Mouse (Mus musculus) limb, embryonic 14.5 days (tissue): ENCODE results near the gene Spock1. TPM values are rescaled to one million over a fixed set of nuclear protein-coding genes. Genes with fewer than 3 reads are reported as not detected.

Experiments used
- ATAC-seq: fragments of 200-750 bp; cut with Nextera tagmentation; 2 replicates; pipeline ENCODE4 v1.8.0; 2017; ENCODE audit warnings: low read depth, moderate number of reproducible peaks, moderate TSS enrichment; ENCODE audit not compliant: low FRiP score
- DNase-seq: peaks from one replicate; pipeline ENCODE4 v3.0.0-alpha.2; 2015; ENCODE audit warnings: low spot score
- H3K27ac ChIP-seq: fragments of 300-500 bp; sonication (generic); replicated peaks from 2 replicates; pipeline ENCODE4 v1.5.1; 2014; ENCODE audit warnings: low read depth, mild to moderate bottlenecking, low read length, moderate library complexity, mixed read lengths
- H3K27me3 ChIP-seq: fragments of 300-500 bp; sonication (generic); 2 replicates; pipeline ENCODE4 v1.6.1; 2014; ENCODE audit warnings: low read length, mixed read lengths; ENCODE audit not compliant: control insufficient read depth, insufficient read depth
- H3K36me3 ChIP-seq: fragments of 300-500 bp; sonication (generic); 2 replicates; pipeline ENCODE4 v1.6.1; 2014; ENCODE audit warnings: mild to moderate bottlenecking, low read length, moderate library complexity, mixed read lengths; ENCODE audit not compliant: control insufficient read depth, insufficient read depth
- H3K4me1 ChIP-seq: fragments of 300-500 bp; sonication (generic); 2 replicates; pipeline ENCODE4 v1.6.1; 2014; ENCODE audit warnings: antibody characterized with exemption, low read length, mixed read lengths; ENCODE audit not compliant: control insufficient read depth, insufficient read depth
- H3K4me2 ChIP-seq: fragments of 300-500 bp; sonication (generic); replicated peaks from 2 replicates; pipeline ENCODE4 v1.6.1; 2014; ENCODE audit warnings: low read depth, mild to moderate bottlenecking, low read length, moderate library complexity; ENCODE audit not compliant: severe bottlenecking
- H3K4me3 ChIP-seq: fragments of 300-500 bp; sonication (generic); replicated peaks from 2 replicates; pipeline ENCODE4 v1.5.1; 2014; ENCODE audit warnings: low read length
- H3K9ac ChIP-seq: fragments of 300-500 bp; sonication (generic); 2 replicates; pipeline ENCODE4 v1.6.1; 2014; ENCODE audit warnings: mild to moderate bottlenecking, low read depth, low read length, moderate library complexity; ENCODE audit not compliant: severe bottlenecking
- H3K9me3 ChIP-seq: fragments of 300-500 bp; sonication (generic); 2 replicates; pipeline ENCODE4 v1.6.1; 2016; ENCODE audit warnings: low read length; ENCODE audit not compliant: control insufficient read depth
- POLR2A ChIP-seq: fragments of 200-500 bp; IDR thresholded peaks from 2 replicates; pipeline ENCODE4 v1.8.0; 2012; ENCODE audit warnings: inconsistent platforms, mild to moderate bottlenecking, moderate library complexity, borderline replicate concordance; ENCODE audit not compliant: insufficient read depth, insufficient read length; ENCODE audit errors: extremely low read depth
- WGBS: fragments of 180-500 bp; shearing (Covaris S2); extraction: QIAGEN DNeasy Blood & Tissue Kit; methylation state at CpG from one replicate; pipeline ENCODE4 v1.1.7; 2014; 5-methylcytosine and 5-hydroxymethylcytosine counted together
- polyA plus RNA-seq, 2 experiments: library from polyadenylated mRNA; depleted of rRNA in 1 of 2; stranded (reverse) in 1 of 2; unstranded in 1 of 2; fragments of >200 nt; fragmentation: Nextera tagmentation in 1 of 2; extraction: Ambion mirVana in 1 of 2; gene quantifications; 2 replicates each; pipeline versions ENCODE4 v1.2.1 to v1.2.3; 2012 to 2014

Gene Spock1
- polyA plus RNA-seq, 2 experiments = 1.6 to 2.1 TPM

- 85% methylated on average over 6 of the region's 6 CpGs for WGBS
- Histone ChIP-seq H3K9me3 (no peaks in the 10 kb centered on the region), H3K27me3 (no peaks in the 10 kb centered on the region), H3K4me2 (no peak overlapping the region), H3K36me3 (no peaks in the 10 kb centered on the region), H3K27ac (no peak overlapping the region), H3K4me1 (no peaks in the 10 kb centered on the region), H3K4me3 (no peak overlapping the region), H3K9ac (no peak overlapping the region)
- no peak for TF ChIP-seq POLR2A
- ATAC-seq (no peak), DNase-seq (no peak)
These were observed 126.0 kb downstream of the Spock1 start for GRCm38 (mm10) chr13:57782107-57782561.

GRCm38 (mm10) chr13:57779146-57779545, 129.0 kb downstream of the Spock1 start:
- TF ChIP-seq POLR2A = no peak
- H3K4me2 ChIP-seq = no peak overlapping the region
- H3K27ac ChIP-seq = no peak overlapping the region
- DNase-seq (no peak), ATAC-seq (no peak)
- H3K27me3 ChIP-seq = no peaks in the 10 kb centered on the region
- 73% methylated on average over 4 of the region's 4 CpGs for WGBS
- no peak overlapping the region for H3K9ac ChIP-seq
- no peaks in the 10 kb centered on the region for H3K4me1 ChIP-seq
- no peaks in the 10 kb centered on the region for H3K36me3 ChIP-seq
- no peaks in the 10 kb centered on the region for H3K9me3 ChIP-seq
- no peak overlapping the region for H3K4me3 ChIP-seq

DNA sequence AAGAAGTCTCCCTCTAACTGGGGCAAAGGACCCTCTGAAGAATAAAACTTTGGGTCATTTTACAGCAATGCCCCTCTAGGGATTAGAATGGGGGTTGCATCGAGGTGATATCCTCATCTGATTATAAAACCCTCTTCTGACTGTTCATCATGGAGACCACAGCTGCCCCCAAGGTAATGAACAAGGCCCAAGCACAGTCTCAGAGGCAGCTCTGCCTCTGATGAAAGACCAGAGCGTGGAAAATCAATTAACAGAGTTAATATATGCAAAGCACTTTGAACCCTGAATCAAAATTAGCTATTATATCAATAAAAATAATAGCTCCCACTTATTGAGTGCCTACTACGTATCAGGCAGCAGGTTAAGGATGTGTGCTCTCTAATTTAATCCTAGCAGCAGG, 129.6 kb downstream of the Spock1 start:
- Histone ChIP-seq H3K4me1 (no peaks in the 10 kb centered on the region), H3K36me3 (no peaks in the 10 kb centered on the region), H3K27me3 (no peaks in the 10 kb centered on the region), H3K4me3 (no peak overlapping the region), H3K9me3 (no peaks in the 10 kb centered on the region), H3K4me2 (no peak overlapping the region), H3K9ac (no peak overlapping the region), H3K27ac (no peak overlapping the region)
- ATAC-seq (no peak), DNase-seq (no peak)
- WGBS = 73% methylated on average over 3 of the region's 3 CpGs
- no peak for TF ChIP-seq POLR2A

DNA sequence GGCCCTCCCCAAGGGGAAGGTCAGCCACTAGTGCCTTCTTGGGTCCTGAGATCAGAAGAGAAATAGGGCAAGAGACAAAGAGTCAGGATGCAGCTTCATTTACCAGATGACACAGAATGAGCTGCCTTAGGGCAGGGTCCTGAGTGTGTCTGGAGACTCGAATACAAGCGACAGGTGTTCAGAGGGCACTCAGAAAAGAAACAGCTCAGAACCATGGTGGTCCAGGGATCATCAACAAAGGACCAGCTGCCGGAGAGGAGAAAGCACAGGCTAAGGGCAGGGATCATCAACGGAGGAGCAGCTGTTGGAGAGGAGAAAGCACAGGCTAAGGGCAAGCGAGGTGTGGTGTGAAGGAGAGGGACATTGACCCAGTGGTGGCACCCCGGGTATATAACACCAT, 136.1 kb downstream of the Spock1 start:
- H3K4me3 ChIP-seq = no peak overlapping the region
- TF ChIP-seq POLR2A = no peak
- no peak overlapping the region for H3K4me2 ChIP-seq
- no peak overlapping the region for H3K27ac ChIP-seq
- ATAC-seq = no peak
- H3K36me3 ChIP-seq = no peaks in the 10 kb centered on the region
- no peak overlapping the region for H3K9ac ChIP-seq
- H3K4me1 ChIP-seq = no peaks in the 10 kb centered on the region
- 0 out of 2 replicates have a peak, but pooled peaks cover 4% of the 10 kb centered on the region for H3K9me3 ChIP-seq
- DNase-seq = no peak
- WGBS = 64% methylated on average over 6 of the region's 6 CpGs
- no peaks in the 10 kb centered on the region for H3K27me3 ChIP-seq

GRCm38 (mm10) chr13:57766721-57767120, 141.4 kb downstream of the Spock1 start:
- no peak for DNase-seq
- Histone ChIP-seq H3K9me3 (0 out of 2 replicates have a peak, but pooled peaks cover 4% of the 10 kb centered on the region), H3K4me3 (no peak overlapping the region), H3K36me3 (no peaks in the 10 kb centered on the region), H3K27ac (no peak overlapping the region), H3K4me2 (no peak overlapping the region), H3K9ac (no peak overlapping the region), H3K4me1 (no peaks in the 10 kb centered on the region), H3K27me3 (no peaks in the 10 kb centered on the region)
- ATAC-seq = no peak
- WGBS = 61% methylated on average over 3 of the region's 3 CpGs
- no peak for TF ChIP-seq POLR2A

DNA sequence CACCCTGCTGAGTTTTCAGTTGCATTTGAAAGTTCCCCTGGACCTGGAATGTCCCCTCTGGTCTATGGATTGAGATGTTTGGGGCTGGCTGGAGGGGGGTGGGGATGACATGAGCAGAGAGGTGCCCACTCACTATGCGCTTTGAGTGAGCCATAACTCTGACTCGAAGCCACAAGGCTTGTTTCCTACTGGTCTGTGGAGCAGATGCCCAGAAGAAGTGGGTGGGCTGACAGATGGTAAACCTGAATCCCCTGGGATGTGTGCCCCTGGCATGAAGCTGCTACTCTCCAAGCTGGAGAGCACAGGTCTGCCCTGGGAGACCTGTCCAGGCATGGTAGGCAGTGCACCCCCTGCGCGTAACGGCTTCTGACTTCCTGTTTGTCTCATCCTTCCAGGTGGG, 147.0 kb downstream of the Spock1 start:
- Histone ChIP-seq H3K4me1 (peaks cover 3% of the 10 kb centered on the region; the same call in 1 of the 2 replicates), H3K4me2 (no peak overlapping the region), H3K27me3 (no peaks in the 10 kb centered on the region), H3K9me3 (no peaks in the 10 kb centered on the region), H3K9ac (no peak overlapping the region), H3K36me3 (no peaks in the 10 kb centered on the region), H3K4me3 (no peak overlapping the region), H3K27ac (no peak overlapping the region)
- TF ChIP-seq POLR2A = no peak
- no peak for ATAC-seq
- DNase-seq = no peak
- 74% methylated on average over 5 of the region's 5 CpGs for WGBS
